Mouse (Mus musculus) heart, postnatal 0 days (tissue): ENCODE measurements around the gene Chchd3.

ENCODE experiments used
- CTCF ChIP-seq: IDR thresholded peaks from 2 replicates; pipeline ENCODE4 v1.5.1; 2016; ENCODE audit warnings: antibody characterized with exemption, control low read depth, low read depth
- EP300 ChIP-seq: IDR thresholded peaks from 2 replicates; pipeline ENCODE4 v1.6.1; 2016; ENCODE audit warnings: antibody characterized with exemption, low read depth

- TF ChIP-seq CTCF: no peak
- TF ChIP-seq EP300: no peak
These were observed 38.8 kb upstream of the Chchd3 start for GRCm38 (mm10) chr6:33098903-33099302.
